Mouse (Mus musculus) retina, postnatal 7 days (tissue): ENCODE measurements around the gene Cyp2e1.

Experiments used
- DNase-seq: peaks from one replicate; pipeline ENCODE4 v3.0.0-alpha.2; 2012; ENCODE audit warnings: low read depth, low spot score

Cyp2e1 gene

DNA sequence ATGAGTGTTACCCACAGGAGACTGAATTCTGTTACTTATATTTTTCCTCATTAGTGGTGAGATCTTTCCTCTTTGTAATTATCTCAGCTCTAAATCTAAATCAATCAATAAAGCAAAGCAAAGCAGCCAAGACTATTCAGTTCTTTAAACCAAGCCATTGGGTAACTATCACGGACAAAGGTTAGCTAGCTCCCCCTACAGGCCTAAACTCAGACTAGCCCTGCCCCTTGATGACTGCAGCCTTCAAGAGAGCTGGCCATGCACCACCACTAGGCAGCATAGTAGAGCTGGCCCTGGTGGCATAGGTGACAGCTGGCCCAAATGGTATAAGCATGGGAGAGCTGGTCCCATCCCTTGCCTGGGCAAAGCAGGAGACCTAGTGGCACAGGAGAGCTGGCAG, 42.2 kb downstream of the Cyp2e1 start:
- no peak for DNase-seq

DNA sequence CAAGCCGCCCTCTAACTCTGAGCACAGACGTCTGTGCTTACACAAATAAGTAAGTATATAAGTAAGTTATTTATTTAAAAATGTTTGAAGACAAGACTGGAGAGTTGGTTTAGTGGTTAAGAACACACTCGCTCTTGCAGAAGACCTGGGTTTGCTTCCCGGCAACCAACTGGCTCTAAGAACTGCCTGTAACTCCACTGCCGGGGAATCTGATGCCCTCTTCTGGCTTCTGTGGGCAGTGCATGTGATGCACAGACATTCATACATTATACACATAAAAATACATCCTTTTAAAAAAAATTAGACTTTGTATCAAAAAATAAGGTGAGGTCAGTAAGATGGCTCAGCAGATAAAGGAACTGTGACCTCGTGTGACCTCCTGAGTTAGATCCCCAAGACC, 47.0 kb downstream of the Cyp2e1 start:
- DNase-seq, result no peak

DNA sequence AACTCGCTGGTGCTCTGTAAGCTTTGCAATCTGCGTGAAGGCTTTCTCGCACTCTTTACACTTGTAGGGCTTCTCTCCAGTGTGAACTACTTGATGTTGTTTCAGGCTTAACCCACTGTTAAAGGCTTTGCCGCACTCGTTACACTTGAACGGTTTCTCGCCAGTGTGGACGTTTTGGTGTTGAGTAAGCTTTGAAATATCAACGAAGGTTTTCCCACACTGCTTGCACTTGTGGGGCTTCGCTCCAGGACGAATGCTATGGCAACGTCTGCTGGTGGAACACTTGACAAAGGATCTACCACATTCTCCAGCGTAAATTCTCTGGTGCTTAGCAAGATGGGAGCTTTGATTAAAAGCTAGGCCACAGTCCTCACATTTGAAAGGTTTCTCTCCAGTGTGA, 48.2 kb downstream of the Cyp2e1 start:
- no peak for DNase-seq

DNA sequence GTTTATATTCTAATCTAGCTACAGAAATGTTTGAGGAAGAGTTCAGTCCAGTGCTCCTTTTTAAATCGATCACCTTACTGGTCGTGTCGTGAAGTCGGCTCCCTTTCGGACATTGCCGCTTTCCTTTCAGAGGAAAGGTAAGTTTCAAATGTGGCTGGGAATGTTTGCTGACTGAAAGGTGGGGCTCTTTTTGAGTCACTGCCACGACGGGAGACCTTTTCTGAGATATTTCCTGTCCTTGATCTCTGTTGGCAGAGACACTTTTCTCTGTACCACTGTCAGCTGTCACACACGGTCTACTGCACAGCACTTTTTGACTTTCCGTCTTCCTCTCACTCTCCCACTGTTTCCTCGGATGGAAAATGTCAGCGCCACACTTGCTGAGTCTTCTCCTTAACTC, 49.3 kb downstream of the Cyp2e1 start:
- DNase-seq, result no peak

DNA sequence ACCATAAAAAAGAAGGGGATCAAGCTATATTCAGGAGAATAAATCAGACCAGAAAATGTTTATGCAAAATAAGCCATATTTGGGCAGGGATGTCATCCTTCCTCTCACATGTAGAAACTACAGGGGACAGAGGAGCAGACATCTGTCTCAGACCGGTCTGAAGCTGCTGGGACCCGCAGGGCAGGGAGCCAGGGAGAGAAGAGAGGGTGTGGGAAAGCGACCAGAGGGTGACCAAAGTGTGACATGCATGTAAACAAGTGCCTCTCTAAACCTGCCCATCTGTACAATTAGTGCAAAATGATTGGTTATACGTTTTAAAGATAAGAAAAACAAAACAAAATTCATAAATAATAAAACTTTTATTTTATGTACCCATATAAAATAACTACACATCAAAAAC, 56.6 kb downstream of the Cyp2e1 start:
- DNase-seq, result no peak

DNA sequence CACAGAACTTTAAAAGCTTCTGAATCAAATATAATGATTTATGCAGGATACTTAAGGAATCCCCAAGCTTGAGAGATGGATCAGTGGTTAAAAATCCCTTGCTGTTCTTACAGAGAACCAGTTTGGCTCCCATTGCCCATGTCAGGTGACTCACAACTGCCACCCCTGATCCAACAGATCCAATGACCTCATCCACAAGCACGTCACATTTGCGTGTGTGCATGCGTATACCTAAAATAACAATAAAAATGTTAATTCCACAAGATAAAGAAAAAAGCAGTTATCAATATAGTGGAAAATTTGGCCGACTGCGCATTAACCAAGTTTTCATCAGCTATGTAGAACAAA, 57.7 kb downstream of the Cyp2e1 start:
- DNase-seq, result no peak

DNA sequence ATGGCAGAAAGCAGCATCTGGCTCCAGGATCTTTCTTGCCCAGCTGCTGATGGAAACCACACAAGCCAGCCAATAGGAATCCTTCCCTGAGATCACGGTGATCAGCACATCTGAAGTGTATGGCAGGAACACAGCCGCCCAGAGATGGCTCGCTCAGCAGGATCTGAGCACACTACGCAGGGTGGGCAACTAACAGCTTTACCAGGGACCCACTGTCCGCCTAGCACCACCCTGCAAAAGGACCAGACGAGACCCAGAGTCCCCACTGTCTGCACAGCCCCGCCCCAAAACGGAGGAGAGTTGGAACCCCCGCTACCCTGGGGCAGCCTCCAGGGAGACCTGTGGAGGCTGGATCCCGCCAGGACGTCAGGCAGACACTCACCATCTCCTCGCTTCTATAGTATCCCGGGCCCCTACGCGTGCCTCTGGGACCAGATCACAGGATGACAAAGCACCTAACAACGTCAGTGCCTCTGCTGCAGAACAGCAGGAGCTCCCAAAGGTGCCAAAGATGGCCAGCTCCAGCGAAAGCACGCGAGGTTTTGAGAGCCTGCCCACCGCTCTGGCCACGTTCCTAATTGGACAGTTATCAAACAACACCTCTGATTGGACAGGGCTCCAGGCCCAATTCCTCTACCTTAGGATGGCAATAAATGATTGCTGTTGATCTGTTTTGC, 58.3 kb downstream of the Cyp2e1 start, which contains the start of gene Zfp941:
Gene Zfp941 (minus strand): TSS at position 526 of the 677 bp plus-strand sequence.
- peak; percentile 34 for DNase-seq

DNA sequence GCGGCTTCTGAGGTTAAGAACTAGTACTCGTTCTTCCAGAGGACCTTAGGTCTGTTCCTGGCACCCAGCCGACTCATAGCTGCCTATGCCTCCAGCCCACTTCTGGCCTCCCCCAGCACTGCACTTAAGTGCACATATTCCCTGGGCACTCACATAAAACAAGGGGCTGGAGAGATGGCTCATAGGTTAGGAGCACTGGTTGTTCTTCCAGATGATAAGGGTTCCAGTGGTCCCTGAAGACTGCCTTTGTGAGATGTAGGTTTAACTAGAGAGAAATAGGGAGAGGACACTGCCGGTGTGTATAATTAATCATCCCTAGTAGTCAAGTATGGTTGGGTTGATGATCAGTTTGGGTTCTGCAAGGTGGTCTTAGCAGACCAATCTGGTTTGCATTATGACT, 59.2 kb downstream of the Cyp2e1 start:
- no peak for DNase-seq
